9 mouse cellular contexts compared by ENCODE assay signal in the genomic region with DNA sequence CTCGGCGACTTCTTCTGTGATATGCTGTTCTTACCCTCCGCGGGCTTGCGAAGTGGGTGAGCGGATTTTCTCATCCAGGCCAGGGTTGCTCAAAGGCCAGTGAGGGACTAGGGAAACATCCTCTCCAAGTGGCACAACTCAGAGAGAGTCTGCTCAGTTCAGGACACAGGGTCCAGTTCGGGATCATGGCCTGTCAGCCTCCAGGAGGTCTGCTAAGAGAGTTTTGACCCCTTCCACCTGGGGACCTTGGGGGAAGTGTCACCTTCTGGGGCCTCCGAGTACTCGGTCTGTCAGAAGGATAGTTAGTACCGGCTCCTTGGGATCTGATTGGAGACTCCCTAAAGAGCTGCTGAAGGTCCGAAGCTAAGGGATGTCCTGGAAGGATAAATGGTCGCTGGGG. TPM values are rescaled to one million over a fixed set of nuclear protein-coding genes. Genes with fewer than 3 reads are reported as not detected.
DNase-seq lines count a peak whose midpoint lies in the region; ATAC-seq and TF ChIP-seq lines count a peak whose summit lies in the region.
"Had no signal": no experiment of that assay in that cellular context is flagged by ENCODE, and none has a peak within 500 bp of the region (broad histone marks: within the 10 kb centered on the region; RNA-seq: fewer than 3 reads in every experiment).

No protein-coding gene starts in this region.

- H3K4me1 ChIP-seq in heart, embryonic 10.5 days, result peaks cover 96% of the 10 kb centered on the region
- H3K4me1 ChIP-seq in bone marrow macrophage, adult 2 months (ENCODE audit: control insufficient read depth, insufficient read depth, low read length), result peaks cover 6% of the 10 kb centered on the region; the same call in 1 of the 2 replicates
- peaks cover 63% of the 10 kb centered on the region for H3K4me1 ChIP-seq in hindbrain, embryonic 13.5 days (replicated peaks)
- H3K4me1 ChIP-seq in midbrain, embryonic 13.5 days (replicated peaks), result peaks cover 66% of the 10 kb centered on the region

- peak overlapping the region; percentile 84 for H3K27ac ChIP-seq in heart, embryonic 10.5 days
- no peak overlapping the region for H3K27ac ChIP-seq in bone marrow macrophage, adult 2 months (ENCODE audit: insufficient read depth, low read depth, low read length)
- H3K27ac ChIP-seq in hindbrain, embryonic 13.5 days, result no peak overlapping the region
- H3K27ac ChIP-seq in midbrain, embryonic 13.5 days, result no peak overlapping the region

- H3K4me2 ChIP-seq in hindbrain, embryonic 13.5 days, result peak overlapping the region; percentile 94
- peak overlapping the region; percentile 86 for H3K4me2 ChIP-seq in midbrain, embryonic 13.5 days (replicated peaks)

- TF ChIP-seq POLR2A in bone marrow macrophage, adult 2 months (IDR thresholded peaks at IDR 0.05; ENCODE audit: borderline replicate concordance, low read depth, low read length), result no peak

- no peak for ATAC-seq in hindbrain, embryonic 13.5 days (ENCODE audit: low FRiP score)
- ATAC-seq in midbrain, embryonic 13.5 days, result no peak

- WGBS in heart, embryonic 10.5 days, result 2% methylated on average over 12 of the region's 12 CpGs
- WGBS in hindbrain, embryonic 13.5 days, result 3% methylated on average over 12 of the region's 12 CpGs
- WGBS in midbrain, embryonic 13.5 days, result 2% methylated on average over 12 of the region's 12 CpGs

- TF ChIP-seq CTCF in bone marrow macrophage, adult 2 months (IDR thresholded peaks at IDR 0.05; ENCODE audit: low read depth, low read length), result no peak

- no peaks in the 10 kb centered on the region for H3K36me3 ChIP-seq in heart, embryonic 10.5 days
- no peaks in the 10 kb centered on the region for H3K36me3 ChIP-seq in hindbrain, embryonic 13.5 days
- H3K36me3 ChIP-seq in midbrain, embryonic 13.5 days, result no peaks in the 10 kb centered on the region

- H3K9me3 ChIP-seq in heart, embryonic 10.5 days, result no peaks in the 10 kb centered on the region
- no peaks in the 10 kb centered on the region for H3K9me3 ChIP-seq in hindbrain, embryonic 13.5 days
- no peaks in the 10 kb centered on the region for H3K9me3 ChIP-seq in midbrain, embryonic 13.5 days

- DNase-seq in heart, embryonic 10.5 days (ENCODE audit: low spot score), result no peak
- DNase-seq in heart, adult 9 months (ENCODE audit: low spot score in 2 of 2), result no peak
- no peak for DNase-seq in frontal cortex, postnatal 10 days (ENCODE audit: low spot score in 2 of 2)
- no peak for DNase-seq in left cerebral cortex, adult 8-10 months (ENCODE audit: low spot score in 2 of 2)
- no peak for DNase-seq in left cerebral cortex, adult 18-20 months (ENCODE audit: low spot score in 2 of 2)

- peaks cover 62% of the 10 kb centered on the region for H3K27me3 ChIP-seq in heart, embryonic 10.5 days (ENCODE audit: insufficient read depth, poor library complexity, severe bottlenecking)
- H3K27me3 ChIP-seq in hindbrain, embryonic 13.5 days, result peaks cover 97% of the 10 kb centered on the region
- H3K27me3 ChIP-seq in midbrain, embryonic 13.5 days, result peaks cover 98% of the 10 kb centered on the region

- peak overlapping the region; percentile 78 for H3K4me3 ChIP-seq in heart, embryonic 10.5 days
- peak overlapping the region; percentile 28 for H3K4me3 ChIP-seq in bone marrow macrophage, adult 2 months (ENCODE audit: insufficient read depth, low read length)
- H3K4me3 ChIP-seq in hindbrain, embryonic 13.5 days, result peak overlapping the region; percentile 52
- H3K4me3 ChIP-seq in midbrain, embryonic 13.5 days (replicated peaks), result peak overlapping the region; percentile 51

- H3K9ac ChIP-seq in hindbrain, embryonic 13.5 days, result peak overlapping the region; percentile 73
- H3K9ac ChIP-seq in midbrain, embryonic 13.5 days (replicated peaks), result peak overlapping the region; percentile 60

RNA-seq across cellular contexts. Expression of a gene that starts 4.4 kb away (rescaled TPM):
- 29.0 and 29.4 TPM in 2 replicates for polyA plus RNA-seq in heart, embryonic 10.5 days (2016; fragmentation: Nextera tagmentation; extraction: Ambion mirVana)
- not detected in 2 replicates for polyA plus RNA-seq in bone marrow macrophage, adult 2 months (2012; ENCODE audit: insufficient read depth, insufficient read length, missing spikeins)
- 2.0 and 2.3 TPM in 2 replicates for polyA plus RNA-seq in hindbrain, embryonic 13.5 days (2015; fragmentation: Nextera tagmentation; extraction: Ambion mirVana)
- 0.55 and 0.69 TPM in 2 replicates for polyA plus RNA-seq in midbrain, embryonic 13.5 days (2015; fragmentation: Nextera tagmentation; extraction: Ambion mirVana)
- under 1 TPM in 3 of 4 experiments, not detected in 1; 0.30 to 0.91 (median 0.52) TPM for total RNA-seq in left cerebral cortex, adult 8-10 months (2022)
- under 1 TPM; 0.56 to 0.93 TPM for total RNA-seq in left cerebral cortex, adult 18-20 months (2021)
- total RNA-seq: hematopoietic stem cell, adult 5-6 weeks had no signal

Comparison
In these comparisons a context has a peak if more than half of its experiments do, and no peak if none do; other contexts are left out.
1. H3K4me3 ChIP-seq: peak in every context shown above with its lines; median percentile 78 in heart, embryonic 10.5 days; 52 in hindbrain, embryonic 13.5 days; 51 in midbrain, embryonic 13.5 days; 28 in bone marrow macrophage, adult 2 months.